Mouse (Mus musculus): ENCODE data around the gene Scaf4.
"Not testable (repeated sequence)": the region's sequence is repeated elsewhere in the genome, so short reads cannot be mapped to it uniquely, and the experiment has no call there.

The Scaf4 gene

DNA sequence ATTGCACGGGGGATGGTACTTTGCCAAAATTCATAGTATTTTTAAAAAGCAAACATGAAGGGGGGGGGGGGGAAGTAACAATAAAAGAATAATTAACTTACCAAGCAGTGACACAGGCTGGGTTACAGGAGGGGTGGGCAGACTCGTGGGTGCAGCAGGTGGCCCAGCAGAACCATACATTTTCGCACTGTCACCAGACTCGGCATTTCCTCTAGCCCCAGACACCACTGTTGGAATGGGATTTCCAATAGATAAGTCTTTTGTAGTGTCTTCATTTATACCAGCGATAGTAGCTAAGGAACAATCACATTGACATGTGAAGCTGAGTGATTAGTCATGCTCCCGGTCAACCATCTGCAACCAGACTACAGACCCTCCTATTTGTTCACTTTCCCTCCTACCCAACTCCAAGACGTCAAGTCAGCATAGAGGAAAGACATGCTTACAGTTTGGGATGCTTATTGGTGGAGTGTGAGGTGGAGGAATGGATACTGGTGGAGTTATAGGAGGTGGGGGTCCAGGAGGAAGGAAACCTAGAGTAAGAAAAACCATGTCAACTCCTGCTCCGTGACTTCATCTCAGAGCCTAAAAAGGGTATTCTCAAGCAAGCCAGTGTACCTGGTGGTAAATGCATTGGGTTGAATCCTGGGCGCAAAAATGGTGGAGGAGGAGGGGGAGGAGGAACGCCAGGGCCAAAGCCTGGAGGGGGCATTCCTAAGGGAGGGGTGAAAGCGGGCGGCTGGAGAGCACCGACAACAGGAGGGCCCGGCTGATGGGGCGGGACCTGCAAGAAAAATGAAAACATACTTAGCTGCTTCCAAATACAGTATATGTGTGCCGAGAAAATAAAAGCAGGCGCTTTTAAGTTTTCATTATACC lies 41.6 kb downstream of the Scaf4 start:
- ATAC-seq (ENCODE audit: insufficient number of reproducible peaks, low FRiP score, low TSS enrichment): no peak

DNA sequence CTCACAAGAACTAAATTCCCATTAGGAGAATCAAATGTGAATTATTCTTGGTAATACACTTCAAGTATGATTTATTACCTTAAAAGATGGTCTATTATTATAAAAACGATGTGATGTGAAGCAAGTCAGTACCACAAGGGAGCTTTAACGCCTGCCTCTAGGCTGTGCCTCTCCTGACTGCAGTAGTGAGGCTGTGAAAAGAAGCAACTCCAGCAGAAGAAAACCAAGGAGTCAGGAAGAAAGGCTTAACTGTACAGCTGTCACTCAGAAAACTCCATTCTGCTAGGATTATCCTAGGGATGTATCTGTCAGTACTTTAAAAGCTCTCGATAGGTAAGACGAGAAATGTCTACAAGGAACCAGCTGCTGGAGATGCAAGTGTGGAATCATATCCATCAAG lies 42.4 kb downstream of the Scaf4 start:
- no peak for ATAC-seq (ENCODE audit: insufficient number of reproducible peaks, low FRiP score, low TSS enrichment)

DNA sequence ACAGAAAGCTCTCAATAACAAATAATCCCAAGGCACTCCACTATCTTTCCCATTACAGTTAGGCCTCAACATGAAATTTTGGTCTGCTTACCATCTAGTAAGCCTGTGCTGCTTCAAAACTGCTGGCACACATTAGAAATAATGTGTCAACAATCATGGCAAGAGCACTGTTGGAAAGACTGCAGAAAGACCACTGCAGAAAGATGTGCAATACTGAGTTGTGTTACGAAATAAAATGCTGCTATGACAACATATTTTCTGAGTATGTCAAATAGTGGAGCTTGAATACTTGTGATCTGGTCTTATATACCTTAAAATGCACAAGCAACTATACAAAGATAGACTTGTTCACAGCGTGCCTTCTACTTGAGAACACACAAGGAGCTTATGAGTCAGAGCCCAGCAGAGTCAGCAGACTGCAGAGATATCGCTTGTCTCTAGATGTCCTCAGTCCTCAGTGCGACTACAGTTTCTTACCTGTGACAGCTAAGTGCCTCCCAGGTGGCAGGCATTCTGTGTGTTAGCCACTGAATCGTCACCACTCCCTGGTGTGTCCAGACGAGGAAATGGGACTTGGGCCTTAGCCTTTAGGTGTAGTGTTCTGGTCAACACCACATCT lies 45.1 kb downstream of the Scaf4 start:
- ATAC-seq (ENCODE audit: insufficient number of reproducible peaks, low FRiP score, low TSS enrichment): no peak

DNA sequence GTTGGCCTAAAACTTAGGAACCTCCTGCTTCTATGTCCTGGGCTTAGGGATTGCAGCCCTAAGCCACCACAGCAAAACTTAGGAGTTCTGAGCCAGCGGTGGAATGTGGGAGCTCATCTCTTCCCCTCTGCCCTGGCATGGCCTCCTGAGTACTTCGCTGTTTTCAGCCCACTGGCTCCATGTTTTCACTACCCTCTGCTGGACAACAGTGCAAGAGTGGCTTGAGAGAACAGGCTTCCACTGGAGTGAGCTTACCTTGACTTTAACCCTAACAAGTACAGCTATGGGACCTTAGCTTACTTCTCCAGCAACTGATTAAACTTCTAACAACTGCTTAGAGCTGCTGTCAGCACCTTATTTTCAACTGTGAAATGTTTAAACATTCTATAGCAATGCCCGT lies 49.1 kb downstream of the Scaf4 start:
- ATAC-seq (ENCODE audit: insufficient number of reproducible peaks, low FRiP score, low TSS enrichment): no peak

DNA sequence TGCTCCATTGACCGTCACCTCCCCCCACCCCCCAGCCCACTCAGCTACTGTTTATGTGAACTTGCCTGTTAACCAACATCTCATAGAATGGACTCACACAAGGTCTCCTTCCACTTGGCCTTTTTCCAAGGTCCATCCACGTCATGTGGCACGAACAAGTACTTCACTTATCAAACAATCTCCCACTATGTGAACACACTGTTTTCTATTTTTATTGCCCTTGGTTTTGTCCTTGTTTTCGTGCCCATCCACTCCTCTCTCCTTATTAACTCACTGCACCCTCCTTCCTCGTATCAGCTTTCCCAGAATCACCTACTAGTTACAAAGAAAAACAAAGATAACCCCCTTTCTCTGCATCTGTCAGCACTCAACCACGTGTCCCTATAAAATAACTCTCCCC lies 49.7 kb downstream of the Scaf4 start:
- ATAC-seq (ENCODE audit: insufficient number of reproducible peaks, low FRiP score, low TSS enrichment): no peak

DNA sequence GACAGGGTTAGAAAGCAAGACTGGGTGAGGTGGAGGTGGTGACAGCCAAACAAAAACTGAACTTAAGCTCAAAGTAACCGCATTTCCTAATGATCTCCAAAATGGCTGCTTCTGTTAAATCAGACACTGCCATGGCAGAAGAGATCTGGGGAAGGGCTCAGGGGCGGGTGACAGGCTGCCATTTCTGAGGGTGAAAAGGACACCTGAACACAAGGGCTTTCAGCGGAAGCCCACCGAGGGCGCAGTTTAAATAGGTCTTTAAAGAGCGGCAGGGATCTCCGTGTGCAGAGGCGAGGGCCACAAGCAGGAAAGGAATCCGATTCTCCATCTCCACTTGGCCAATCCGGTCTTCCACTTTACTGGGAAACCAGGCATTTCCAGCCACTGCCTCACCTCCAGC lies 50.6 kb downstream of the Scaf4 start:
- no peak for ATAC-seq (ENCODE audit: insufficient number of reproducible peaks, low FRiP score, low TSS enrichment)

DNA sequence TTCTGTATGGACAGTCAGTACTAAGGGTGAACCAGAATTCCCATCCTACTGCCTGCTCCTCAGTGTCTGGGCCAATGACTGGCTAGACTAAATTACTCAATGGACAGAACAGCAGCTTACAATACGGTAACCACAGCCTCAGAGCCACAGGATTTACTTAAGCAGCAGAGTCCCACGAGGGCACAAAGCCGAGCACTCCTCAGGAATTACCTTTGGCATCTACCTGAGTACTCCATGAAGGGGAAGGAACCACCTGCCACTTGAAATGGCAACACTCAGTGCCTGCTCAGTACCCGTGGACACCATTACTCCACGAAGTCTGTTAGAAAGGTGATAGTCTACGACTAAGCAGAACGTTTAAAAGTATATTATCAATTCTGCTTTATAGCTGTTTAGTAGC lies 53.0 kb downstream of the Scaf4 start:
- ATAC-seq (ENCODE audit: insufficient number of reproducible peaks, low FRiP score, low TSS enrichment): no peak

DNA sequence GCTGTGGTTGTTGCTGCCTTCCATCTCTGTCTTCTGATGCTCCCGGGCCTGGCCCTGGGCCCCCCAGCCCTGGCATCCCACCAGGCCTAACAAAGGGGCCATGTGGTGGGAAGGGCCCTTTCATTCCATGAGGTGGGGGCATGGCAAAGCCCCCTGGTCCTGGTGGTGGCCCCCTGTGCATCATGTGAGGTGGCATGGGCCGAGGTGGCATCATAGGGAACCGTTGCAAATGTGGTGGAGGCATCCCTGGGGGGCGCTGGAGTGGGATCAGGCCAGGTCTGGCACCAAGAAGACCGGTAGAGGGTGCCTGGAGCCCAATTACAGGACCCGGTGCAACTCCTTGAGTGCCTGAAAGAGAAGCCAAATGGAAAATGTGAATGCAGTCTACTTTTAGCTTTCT lies 54.4 kb downstream of the Scaf4 start:
- ATAC-seq (ENCODE audit: insufficient number of reproducible peaks, low FRiP score, low TSS enrichment): no peak

DNA sequence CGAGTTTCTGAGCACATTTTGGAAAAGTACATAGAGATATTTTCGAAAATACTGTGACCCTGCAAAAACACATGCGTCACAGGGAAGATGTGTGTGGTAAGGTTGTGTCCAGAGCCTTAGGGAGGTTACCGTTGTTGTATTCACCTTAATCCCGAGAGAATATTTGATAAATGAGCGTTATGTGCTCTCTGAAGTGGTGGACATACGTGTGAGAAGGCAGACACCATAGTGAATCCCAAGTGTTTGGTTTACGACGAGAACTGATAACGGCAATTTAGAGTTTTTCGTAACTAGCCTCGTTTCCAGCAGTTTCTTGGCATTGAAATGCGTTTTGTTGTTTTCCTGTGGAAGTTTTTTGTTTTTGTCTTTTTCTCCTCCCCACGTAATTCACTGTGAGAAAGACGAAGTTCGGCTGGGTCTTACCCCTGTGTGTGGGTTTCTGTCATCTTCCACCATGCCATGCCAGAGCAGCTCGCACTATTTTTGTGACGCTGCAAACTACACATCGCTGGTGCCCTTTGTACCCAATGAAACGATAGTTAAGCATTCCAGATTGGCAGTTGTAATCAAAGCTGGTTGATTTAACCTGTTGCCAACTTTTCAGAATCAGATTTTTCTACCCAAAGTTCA lies 62.7 kb downstream of the Scaf4 start:
- no peak for ATAC-seq (ENCODE audit: insufficient number of reproducible peaks, low FRiP score, low TSS enrichment)

DNA sequence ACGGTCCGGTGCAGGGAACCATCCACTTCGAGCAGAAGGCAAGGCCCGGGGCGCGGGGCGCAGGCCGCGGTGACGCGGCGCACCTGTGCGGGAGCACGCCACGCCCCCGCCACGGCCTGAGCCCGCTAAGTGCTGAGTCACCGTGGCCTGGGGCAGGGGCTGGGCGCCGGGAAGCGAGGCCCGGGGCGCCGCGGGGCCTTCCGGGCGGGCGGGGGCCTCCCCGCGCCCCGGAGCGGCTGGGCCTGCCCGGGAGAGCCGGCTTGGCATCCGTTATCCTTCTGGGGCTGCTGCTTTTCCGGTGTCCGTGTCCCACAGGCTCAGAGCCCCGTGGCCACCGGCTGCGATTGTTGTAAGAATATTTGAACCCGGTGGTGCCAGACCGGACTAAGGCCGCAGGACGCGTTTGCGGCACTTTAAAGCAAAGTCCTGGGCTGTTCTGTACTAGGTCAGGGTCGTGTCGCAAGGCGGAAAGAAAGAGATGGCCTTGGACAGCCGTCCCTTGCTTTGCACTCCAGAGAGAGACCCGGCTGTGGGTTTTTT lies 63.3 kb downstream of the Scaf4 start:
- peak; percentile 76 for ATAC-seq (ENCODE audit: insufficient number of reproducible peaks, low FRiP score, low TSS enrichment)

DNA sequence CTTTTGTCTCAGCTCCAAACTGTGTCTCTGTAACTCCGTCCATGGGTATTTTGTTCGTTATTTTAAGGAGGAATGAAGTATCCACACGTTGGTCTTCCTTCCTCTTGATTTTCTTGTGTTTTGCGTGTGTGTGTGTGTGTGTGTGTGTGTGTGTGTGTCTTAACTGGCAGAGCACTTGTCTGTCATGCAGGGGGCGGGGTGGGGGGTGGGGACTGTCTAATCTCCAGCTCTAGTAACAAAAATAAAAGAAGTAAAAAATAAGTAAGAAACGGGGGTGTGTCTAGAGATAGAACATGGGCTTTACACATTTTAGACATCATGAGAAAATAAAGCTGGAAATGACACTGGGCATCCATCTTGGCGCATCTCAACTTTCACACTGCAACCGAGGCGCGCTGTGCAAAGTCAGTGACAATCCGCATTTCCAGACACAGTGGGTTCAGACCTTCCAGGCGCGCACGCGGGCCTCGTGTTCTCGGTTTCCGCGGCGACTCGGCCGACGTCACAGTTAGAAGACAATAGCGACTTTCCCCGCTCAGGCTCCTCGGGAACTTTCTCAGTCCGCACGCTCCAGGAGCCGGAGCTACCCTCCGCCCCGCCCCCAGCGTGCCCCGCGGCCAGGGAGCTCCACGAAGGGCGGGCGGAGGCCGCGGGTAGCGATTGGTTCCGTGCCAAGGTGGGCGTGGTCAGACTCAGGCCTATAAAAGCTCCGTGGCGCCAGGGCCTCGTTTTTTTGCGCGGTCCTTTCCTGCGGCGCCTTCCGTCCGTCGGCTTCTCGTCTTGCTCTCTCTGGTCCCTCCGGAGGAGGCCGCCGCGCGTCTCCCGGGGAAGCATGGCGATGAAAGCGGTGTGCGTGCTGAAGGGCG lies 64.0 kb downstream of the Scaf4 start, which contains the start of gene Sod1:
Gene Sod1, plus strand, starts transcription at position 729 of the 866 bp plus-strand sequence.
- ATAC-seq (ENCODE audit: insufficient number of reproducible peaks, low FRiP score, low TSS enrichment): peak; percentile 68

DNA sequence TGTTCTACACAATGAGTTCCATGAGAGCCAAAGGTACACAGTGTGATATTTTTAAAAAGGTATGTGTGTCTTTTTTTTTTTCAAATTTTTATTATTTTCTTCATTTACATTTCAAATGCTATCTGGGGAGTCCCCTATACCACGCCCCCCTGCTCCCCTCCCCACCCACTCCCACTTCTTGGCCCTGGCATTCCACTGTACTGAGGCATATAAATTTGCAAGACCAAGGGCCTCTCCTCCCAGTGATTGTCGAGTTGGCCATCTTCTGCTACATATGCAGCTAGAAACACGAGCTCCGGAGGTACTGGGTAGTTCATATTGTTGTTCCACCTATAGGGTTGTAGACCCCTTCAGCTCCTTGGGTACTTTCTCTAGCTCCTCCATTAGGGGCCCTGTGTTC lies 64.9 kb downstream of the Scaf4 start:
- ATAC-seq (ENCODE audit: insufficient number of reproducible peaks, low FRiP score, low TSS enrichment): not testable (repeated sequence)

DNA sequence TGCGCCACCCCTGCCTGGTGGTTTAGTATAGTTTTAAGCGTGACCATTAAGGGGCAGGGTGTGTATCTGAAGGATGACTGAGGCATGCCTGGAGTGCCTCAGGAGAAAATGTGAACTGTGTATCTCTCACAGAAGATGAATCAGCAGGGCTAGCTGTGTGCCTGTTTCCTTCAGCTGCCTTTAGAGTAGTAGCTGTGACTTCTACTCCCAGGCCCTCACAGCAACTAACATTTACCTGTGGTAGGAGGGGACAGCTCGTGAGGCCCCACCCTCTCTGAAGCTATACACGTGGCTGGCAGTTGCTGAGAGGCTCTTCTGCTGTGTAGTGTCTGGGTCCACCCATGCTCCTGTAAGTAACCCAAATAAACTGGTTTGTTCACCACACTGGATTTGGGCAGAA lies 66.4 kb downstream of the Scaf4 start:
- no peak for ATAC-seq (ENCODE audit: insufficient number of reproducible peaks, low FRiP score, low TSS enrichment)

DNA sequence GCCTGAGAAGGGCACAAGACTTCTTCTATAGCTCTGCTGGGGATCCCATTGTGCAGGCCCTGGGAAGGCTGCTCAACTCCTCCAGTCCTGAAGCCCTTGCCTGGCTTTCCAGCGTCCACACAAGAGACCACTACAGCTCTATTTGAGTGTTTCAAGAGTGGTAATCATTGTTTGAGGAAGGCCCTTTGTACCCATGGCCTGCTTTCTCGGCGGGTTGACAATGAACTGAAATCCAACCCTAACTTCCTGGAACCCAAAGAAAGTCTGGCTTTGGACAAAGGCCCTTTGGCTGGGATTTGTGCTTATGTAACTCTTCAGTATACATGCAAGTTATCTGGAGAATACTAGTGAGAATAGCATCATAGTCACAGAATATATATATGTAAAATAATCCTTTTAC lies 66.9 kb downstream of the Scaf4 start:
- ATAC-seq (ENCODE audit: insufficient number of reproducible peaks, low FRiP score, low TSS enrichment): no peak

DNA sequence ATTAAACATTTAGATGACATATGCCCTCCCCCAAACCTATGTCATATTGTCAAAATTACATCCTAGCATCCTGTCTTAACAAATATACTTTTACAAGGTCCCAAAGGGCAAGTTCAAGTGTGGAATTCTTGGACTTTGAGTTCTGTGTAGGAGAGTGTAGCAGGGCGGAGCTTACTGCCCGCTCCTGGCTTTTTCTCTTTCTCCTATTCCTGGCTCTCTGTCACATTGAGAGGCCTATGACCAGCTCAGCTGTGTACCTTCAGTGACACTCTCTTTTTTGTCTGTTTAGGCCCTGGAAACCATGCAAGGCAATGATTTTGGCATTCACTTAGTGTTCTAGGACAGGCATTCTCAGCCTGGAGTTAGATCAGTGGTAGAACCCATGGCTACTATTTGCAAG lies 67.9 kb downstream of the Scaf4 start:
- ATAC-seq (ENCODE audit: insufficient number of reproducible peaks, low FRiP score, low TSS enrichment): no peak

DNA sequence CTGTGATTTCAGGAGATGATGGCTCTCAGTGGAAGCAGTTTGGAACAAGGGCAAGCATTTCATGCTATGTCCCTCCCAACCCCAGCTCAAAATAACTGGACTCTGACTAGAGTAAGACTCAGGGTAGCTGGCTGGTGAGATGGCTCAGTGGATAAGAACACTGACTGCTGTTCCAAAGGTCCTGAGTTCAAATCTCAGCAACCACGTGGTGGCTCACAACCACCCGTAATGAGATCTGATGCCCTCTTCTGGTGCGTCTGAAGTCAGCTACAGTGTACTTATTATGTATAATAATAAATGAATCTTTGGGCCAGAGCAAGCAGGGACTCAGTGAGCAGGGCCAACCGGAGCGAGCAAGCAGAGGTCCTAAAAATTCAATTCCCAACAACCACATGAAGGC lies 68.4 kb downstream of the Scaf4 start:
- not testable (repeated sequence) for ATAC-seq (ENCODE audit: insufficient number of reproducible peaks, low FRiP score, low TSS enrichment)

DNA sequence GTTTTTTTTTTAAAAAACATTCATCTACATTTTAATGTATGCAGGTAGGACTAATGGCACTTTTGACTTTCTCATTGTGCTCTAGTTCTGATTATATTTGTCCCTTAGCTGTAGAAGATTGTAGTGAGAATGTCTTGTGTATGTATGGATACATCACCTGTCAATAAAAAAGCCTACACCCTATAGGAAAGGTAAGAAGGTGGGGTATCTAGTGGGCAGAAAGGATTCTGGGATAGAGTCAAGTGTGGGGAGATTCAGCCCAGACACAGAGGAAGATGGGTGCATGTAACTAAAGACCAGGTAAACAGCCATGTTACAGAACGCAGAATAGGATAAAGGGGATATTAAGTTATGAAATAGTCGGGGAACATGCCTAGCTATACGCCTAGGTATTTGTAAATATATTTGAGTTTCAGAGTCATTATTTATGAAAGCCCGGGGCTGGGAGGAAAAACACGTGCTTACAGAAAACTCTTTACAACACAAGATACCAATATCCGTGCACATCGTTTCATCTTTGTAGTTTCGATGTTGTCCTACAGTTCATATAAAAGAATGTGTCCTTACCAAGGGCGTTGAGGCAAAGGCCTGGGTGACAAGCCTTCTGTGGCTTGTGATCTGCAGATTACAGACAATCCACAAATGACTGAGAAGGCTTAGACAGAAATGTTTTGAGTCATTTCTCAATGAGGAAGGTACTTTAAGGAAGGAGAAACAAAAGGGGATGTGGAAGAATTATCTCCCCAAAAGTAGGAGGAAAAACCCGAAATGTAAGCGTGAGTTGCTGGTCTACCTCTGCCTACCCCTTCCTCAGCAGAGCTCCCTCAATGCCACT lies 69.4 kb downstream of the Scaf4 start:
- no peak for ATAC-seq (ENCODE audit: insufficient number of reproducible peaks, low FRiP score, low TSS enrichment)

DNA sequence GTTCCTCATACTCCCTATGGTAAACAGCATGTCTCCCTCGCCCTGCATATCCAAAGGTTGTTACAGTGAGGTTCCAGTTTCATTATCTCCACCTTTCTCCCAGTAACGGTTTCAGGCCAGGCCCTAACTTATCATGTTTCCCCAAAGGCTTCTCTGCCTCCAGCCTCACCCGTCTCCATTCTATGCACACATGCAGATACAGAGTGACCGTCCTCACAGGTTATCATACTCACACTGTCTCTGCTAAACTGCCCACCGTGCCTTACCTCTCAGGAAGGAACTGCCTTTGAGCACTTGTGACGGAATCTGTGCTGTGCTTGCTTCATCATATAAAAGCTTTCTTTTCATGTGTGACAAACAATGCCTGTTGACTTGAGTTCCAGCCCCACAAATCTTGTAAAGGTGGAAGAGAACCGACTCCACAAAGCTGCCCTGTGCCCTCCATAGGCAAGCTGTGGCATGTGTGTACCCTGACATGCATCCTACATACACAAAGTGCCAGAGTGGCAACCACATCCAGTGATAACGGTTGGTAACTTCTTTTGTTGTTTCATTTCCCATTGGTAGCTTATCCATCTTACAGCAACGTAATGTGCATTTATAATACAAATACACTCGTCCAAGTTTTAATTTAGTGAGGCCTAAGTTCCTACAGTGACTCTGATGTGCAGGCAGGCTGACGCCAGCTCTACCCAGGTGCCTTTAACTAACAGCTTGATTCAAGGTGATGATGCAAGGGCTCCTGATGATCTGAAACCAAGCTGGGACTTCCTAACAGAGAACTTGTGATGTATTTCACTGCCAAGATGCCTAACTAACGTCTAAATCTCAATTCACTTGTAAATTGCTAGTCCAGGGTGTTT lies 70.6 kb downstream of the Scaf4 start:
- ATAC-seq (ENCODE audit: insufficient number of reproducible peaks, low FRiP score, low TSS enrichment): no peak

All from cerebellum, adult (tissue).